Mouse (Mus musculus) frontal cortex, adult 2 months (tissue): ENCODE data around the gene Tango2. TPM values are rescaled to one million over a fixed set of nuclear protein-coding genes. Genes with fewer than 3 reads are reported as not detected.
A peak's percentile ranks its signal among the peaks of the same experiment; 100 is the strongest.

Experiments
- DNase-seq, 2 experiments: peaks; one replicate each; pipeline ENCODE4 v3.0.0; 2022; ENCODE audit warnings: low spot score in 1 of 2; ENCODE audit errors: extremely low spot score in 1 of 2
- polyA plus RNA-seq: library from polyadenylated mRNA; depleted of rRNA; stranded (reverse); fragments of >200 nt; gene quantifications from 2 replicates; pipeline ENCODE4 v1.2.3, GENCODE M21; 2012

The Tango2 gene
- polyA plus RNA-seq, 1 experiment, result 196 TPM

DNA sequence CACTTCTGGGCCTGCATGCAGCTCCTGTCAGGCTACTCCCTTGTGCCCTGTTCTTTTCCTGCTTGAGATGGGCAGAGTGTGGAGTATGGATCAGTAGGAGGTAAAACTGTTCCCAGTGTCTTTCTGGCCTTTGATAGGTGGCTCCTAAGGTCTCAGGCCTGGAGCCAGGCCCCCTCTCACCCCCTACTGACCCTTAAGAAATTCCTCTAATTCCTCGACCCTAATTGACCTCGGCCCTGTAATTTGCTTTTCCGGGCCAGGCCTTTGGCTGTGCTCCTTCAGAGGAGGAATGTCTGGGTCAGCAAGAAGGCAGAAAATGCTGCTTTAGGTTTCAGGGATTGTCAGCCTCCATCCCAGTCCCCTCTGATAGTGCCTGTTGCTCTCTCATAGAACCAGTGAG is 35.9 kb upstream of the Tango2 start:
- DNase-seq, result no peak

DNA sequence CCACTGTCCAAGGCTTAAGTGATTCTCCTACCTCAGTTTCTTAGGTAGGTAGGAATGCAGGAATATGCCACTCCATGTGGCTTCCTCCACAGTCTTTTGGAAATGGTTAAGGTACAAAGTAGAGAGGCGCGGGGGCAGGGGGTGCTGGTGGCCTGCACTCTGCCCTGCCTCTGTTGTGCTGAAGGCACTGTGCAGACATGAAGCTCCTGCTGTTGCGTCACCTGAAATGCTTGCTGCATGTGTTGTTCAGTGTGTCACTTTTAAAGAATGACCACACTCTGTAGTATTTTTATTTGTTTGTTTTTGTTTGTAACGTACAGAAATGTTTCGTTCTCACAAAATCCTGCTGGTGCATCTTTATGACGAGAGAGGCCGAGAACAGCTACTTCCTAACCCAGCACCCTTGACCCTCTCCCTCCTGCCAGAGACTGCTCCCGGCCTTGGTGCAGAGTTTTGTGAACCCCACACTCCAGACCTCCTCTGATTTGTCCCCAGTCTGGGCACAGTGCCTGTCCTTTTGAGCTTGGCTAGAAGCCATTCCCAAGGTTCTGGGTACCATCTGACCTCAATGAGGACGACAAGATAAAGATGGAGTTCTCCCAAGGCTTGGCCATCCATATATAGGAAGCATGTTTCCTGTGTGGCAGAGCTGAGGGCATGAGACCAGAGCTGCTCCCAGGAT is 35.3 kb upstream of the Tango2 start:
- no peak for DNase-seq

DNA sequence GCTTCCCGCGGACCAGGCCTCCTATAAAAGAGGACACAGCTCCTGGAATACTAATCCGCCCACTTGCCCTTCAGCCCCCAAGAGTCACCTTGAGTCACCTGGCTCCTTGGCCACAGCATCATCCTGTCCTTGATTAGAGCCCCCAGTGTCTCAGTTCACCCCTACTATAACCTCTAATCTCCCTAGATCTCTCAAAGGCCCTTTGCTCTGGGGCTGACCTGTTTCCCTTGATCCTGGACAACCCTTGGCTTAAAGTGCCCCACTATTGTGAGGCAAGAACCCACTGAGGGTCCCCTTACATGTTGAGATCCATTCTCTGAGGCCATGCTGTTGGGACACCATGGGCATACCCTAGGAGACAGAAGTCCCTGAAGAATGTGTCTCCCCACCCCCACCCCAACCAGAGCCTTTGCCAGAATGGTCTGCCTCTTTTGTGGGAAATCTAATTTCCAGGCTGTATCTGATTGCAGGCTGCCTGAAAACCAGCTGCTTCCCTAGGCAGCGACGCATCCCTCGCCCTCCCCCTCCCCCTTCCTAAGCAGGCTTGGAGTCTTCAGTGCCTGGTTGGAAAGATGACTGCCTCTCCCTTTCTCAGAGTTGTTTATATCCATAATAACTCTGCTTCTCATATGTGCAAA is 33.8 kb upstream of the Tango2 start:
- no peak for DNase-seq

DNA sequence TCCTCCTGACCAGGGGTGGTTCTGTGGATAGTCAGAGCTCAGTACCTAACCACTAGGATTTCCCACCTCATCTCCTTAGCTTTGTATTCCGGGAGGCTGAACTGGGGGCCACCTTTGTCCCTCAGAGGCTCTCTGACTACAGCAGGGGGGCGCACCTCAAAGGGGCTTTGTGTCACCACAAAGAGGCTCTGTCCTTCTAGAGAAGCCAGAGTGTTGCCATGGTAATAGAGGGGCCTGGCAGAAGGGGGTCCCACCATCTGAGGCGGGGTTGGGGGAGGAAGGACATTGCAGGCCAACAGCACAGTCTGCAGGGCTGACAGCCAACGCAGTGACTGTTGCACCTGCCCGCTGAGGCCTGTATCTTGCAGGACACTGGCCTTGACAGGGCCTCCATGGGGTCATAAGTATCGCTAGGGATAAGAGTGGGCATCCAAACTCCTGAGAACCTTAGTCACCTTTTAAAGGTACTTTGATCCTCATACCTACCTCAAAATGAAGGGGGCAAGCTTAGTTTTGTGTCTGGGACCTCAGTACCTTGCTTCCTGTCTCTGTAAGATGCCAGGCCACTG is 32.7 kb upstream of the Tango2 start:
- no peak for DNase-seq

- DNase-seq, result no peak
These were observed 31.6 kb upstream of the Tango2 start for GRCm38 (mm10) chr16:18379338-18380001.

DNA sequence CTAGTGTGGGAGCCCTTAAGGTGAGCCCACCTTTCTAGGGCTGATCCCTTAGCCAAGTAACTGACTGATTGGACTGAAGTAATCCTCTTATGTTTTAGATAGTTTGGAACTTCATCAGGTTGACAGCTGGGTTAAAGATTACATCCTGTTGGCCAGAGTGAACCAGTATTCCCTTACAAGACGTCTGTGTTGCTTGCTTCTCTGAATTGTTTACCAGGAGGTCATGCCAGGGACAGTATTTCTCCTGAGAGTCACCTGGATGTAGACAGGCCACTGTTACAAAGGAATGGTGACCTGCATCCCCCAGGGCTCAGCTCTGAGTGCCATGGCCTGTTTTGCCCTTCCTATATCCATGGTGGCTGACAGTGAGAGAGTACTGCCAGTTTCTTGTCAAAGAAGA is 30.6 kb upstream of the Tango2 start:
- no peak for DNase-seq

DNA sequence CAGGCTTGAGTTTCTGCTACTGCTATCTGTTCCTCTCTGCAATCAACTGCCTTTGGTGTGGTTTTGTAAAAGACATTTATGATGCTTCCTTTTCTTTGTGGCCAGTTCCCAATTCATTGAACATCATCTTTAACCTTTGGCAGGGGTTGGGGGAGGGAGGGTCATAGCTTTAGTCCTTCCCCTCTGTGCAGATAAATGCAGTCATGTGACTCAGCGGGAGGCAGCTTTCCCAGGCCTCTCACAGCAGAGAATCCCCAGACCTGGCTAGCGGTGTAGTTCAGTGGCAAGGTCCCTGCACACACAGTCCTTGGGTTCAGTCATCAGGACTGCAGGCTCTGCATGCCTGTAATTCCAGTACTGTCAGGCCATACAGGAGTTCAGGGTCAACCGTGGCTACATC is 29.3 kb upstream of the Tango2 start:
- DNase-seq, result no peak

GRCm38 (mm10) chr16:18376297-18376954 is 28.5 kb upstream of the Tango2 start:
- no peak for DNase-seq

DNA sequence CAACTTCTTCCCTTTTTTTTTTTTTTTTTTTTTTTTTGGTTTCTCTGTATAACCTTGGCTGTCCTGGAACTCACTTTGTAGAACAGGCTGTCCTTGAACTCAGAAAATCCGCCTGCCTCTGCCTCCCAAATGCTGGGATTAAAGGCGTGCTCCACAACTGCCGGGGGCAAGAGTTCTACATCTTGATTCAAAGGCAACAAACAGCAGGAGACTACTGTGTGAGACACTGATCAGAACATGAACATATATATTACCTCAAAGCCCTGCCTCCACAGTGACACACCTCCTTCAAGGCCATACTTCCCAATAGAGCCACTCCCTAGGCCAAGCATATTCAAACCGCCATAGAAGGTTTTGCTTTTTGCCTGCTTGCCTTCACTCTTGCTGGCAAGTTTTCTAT is 25.7 kb upstream of the Tango2 start:
- no peak for DNase-seq

- DNase-seq, result no peak
These were observed 22.3 kb upstream of the Tango2 start for GRCm38 (mm10) chr16:18370197-18370596.

DNA sequence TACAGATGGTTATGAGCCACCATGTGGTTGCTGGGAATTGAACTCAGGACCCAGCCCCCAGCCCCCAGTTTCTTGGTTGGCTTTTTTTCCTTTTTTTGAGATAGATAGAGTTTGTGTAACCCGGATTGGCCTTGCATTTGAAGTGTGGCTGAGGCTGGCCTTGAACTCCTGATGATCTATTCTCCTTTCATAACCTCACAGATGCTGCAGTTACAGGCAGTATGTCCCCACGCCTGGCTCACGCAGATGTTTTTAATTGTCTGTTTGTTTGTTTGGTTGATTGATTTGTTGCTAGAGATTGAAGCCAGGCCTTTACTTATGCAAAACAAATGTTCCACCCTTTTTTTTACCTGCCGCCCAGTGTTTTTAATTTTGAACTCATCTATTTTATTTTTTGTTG is 18.9 kb upstream of the Tango2 start:
- DNase-seq, result no peak

DNA sequence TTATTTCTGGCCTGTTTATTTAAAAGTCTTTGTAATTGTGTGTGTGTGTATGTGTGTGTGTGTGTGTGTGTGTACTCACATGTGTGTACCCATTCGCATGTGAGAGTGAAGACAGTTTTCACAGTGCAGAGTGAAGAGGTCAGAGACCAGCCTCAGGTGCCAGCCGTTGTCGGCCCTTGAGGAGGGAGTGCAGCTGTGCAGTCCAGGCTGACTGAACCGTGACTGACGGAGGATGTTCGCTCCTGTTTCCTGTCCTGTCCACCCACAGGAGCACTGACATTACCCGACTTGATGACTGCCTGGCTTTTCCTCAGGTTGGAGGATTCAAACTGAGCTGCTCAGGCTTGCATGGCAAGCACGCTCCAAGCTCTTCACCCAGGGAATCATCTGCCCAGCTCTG is 15.0 kb upstream of the Tango2 start:
- DNase-seq, result no peak

DNA sequence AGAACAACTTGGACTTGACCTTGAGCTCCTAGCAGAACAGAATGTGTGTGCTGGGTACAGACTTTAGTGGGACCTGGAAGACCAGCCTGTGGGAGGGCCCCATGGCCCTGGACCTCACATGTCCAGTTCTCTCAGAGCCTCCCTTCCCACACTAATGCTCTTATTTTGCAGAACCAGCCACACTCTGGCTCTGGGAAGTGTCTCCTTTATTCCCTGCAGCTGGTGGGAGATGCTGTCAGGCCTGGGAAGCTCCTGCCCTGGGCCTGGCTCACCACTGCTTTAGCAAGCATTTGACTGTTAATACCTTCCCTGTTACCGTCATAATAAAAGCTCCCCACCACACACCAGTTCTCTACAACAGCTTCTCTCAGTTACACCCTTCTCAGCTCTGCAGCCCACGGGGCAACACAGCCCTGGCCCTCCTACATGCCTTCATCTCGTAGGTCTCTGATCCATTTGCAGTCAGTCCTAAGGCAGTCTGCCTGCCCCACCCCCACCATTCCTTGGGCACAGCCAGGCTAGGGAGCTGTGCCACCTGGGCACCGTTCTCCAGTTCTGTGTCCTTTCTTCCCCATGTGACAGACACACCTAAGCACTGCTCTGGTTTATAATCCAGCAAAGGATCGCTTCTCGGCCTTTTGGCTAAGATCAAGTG is 12.4 kb upstream of the Tango2 start:
- DNase-seq, result peak in 1 of 2 experiments; percentile 45

- DNase-seq, result no peak
These were observed 10.1 kb upstream of the Tango2 start for GRCm38 (mm10) chr16:18357977-18358376.

GRCm38 (mm10) chr16:18356961-18357360 is 9.1 kb upstream of the Tango2 start:
- DNase-seq, result no peak

DNA sequence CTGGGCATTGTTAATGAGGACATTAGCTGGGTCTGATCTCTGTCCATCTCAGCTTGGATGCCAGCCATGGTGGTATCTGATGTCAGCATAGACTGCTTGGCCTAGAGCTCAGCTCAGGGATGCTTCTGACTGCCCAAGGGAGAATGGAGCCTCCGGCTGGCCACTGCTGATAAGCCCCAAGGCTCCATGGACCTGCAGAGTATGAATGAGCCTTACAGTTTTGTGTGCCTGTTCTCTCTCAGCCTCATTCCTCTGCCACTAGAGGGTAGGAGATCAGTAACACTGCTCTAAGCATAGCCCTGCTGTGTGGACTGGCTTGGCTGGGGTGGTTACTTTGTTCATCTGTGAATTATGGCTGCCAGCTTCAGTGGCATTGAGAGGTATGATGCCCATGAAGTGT is 5.2 kb upstream of the Tango2 start:
- no peak for DNase-seq

DNA sequence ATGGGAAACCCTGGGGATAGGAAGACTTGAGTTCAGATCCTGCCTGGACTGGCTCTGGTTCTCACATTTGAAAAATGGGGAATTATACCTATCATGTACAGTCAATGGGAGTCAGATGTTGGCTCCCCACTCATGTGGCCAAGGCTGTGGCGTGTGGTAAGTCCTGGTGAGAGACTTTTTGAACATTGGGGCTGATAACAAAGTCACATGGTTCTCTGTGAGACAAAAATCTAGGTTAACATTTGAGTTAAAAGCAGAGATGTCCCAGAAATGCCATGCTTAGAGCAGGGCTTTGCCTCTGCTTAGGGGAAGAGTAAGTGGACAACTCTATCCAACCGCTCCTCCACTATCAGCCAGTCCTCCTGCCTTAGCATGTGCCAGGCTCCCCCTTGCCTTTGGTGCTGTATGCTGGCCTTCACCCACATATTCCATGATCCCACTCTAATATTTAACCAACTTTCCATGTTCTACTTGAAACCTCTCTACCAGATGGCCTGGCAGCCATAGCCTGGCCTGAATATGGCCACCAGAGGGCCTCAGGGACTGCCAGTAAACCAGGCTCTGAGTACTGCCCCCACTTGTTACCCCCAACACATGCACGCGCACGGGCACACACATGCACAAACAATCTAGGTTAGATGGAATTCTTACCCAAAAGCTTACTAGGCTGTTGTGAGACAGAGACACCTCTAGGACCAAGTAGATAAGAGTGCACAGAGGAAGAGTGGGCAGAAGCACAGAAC is 3.6 kb upstream of the Tango2 start:
- DNase-seq, result peak in 1 of 2 experiments; percentile 55

- no peak for DNase-seq
These were observed 1.9 kb upstream of the Tango2 start for GRCm38 (mm10) chr16:18349761-18350325.

GRCm38 (mm10) chr16:18348601-18349175 is 785 bp upstream of the Tango2 start:
- peak in 1 of 2 experiments; percentile 21 for DNase-seq
